Mouse (Mus musculus): ENCODE measurements around the gene Dop1a. TPM values are rescaled to one million over a fixed set of nuclear protein-coding genes. Genes with fewer than 3 reads are reported as not detected.
A peak's percentile ranks its signal among the peaks of the same experiment; 100 is the strongest.

The Dop1a gene
- polyA plus RNA-seq (2015; fragmentation: Nextera tagmentation; extraction: Ambion mirVana) = 34.1 and 45.0 TPM in 2 replicates

GRCm38 (mm10) chr9:86466990-86467870 is at the start of gene Dop1a:
Gene Dop1a, plus strand, starts transcription at chr9:86467154.
- Histone ChIP-seq H3K4me1 (ENCODE audit: control insufficient read depth, insufficient read depth, low read length) (peaks cover 22% of the 10 kb centered on the region), H3K9me3 (replicated peaks; ENCODE audit: control insufficient read depth, low read length, poor library complexity, severe bottlenecking) (no peaks in the 10 kb centered on the region), H3K4me3 (ENCODE audit: low read depth, low read length) (peak within 1 kb of the TSS; percentile 94), H3K27ac (ENCODE audit: low read length) (peak within 1 kb of the TSS; percentile 86), H3K9ac (ENCODE audit: low read depth, low read length) (peak within 1 kb of the TSS; percentile 98), H3K4me2 (ENCODE audit: low read length) (peak within 1 kb of the TSS; percentile 64), H3K27me3 (ENCODE audit: control insufficient read depth, insufficient read depth, low read depth, low read length) (no peaks in the 10 kb centered on the region), H3K36me3 (ENCODE audit: control insufficient read depth, insufficient read depth, low read length) (no peaks in the 10 kb centered on the region)
- 1% methylated on average over 89 of the region's 93 CpGs for WGBS
- ATAC-seq = peak; percentile 94

- H3K9me3 ChIP-seq (replicated peaks; ENCODE audit: control insufficient read depth, low read length, poor library complexity, severe bottlenecking) = no peaks in the 10 kb centered on the region
- no peak overlapping the region for H3K9ac ChIP-seq (ENCODE audit: low read depth, low read length)
- 96% methylated on average over 1 of the region's 1 CpGs for WGBS
- H3K27me3 ChIP-seq (ENCODE audit: control insufficient read depth, insufficient read depth, low read depth, low read length) = no peaks in the 10 kb centered on the region
- ATAC-seq = no peak
- H3K4me3 ChIP-seq (ENCODE audit: low read depth, low read length) = no peak overlapping the region
- no peaks in the 10 kb centered on the region for H3K36me3 ChIP-seq (ENCODE audit: control insufficient read depth, insufficient read depth, low read length)
- no peak overlapping the region for H3K4me2 ChIP-seq (ENCODE audit: low read length)
- H3K4me1 ChIP-seq (ENCODE audit: control insufficient read depth, insufficient read depth, low read length) = no peaks in the 10 kb centered on the region
- no peak overlapping the region for H3K27ac ChIP-seq (ENCODE audit: low read length)
These were observed 49.0 kb upstream of the Dop1a start for GRCm38 (mm10) chr9:86417971-86418370.

GRCm38 (mm10) chr9:86419366-86419765 is 47.6 kb upstream of the Dop1a start:
- ATAC-seq = no peak

GRCm38 (mm10) chr9:86423331-86423730 is 43.6 kb upstream of the Dop1a start:
- no peaks in the 10 kb centered on the region for H3K27me3 ChIP-seq (ENCODE audit: control insufficient read depth, insufficient read depth, low read depth, low read length)
- no peaks in the 10 kb centered on the region for H3K9me3 ChIP-seq (replicated peaks; ENCODE audit: control insufficient read depth, low read length, poor library complexity, severe bottlenecking)
- ATAC-seq = no peak
- H3K4me1 ChIP-seq (ENCODE audit: control insufficient read depth, insufficient read depth, low read length) = no peaks in the 10 kb centered on the region
- H3K27ac ChIP-seq (ENCODE audit: low read length) = no peak overlapping the region
- H3K4me2 ChIP-seq (ENCODE audit: low read length) = no peak overlapping the region
- H3K9ac ChIP-seq (ENCODE audit: low read depth, low read length) = no peak overlapping the region
- 87% methylated on average over 4 of the region's 4 CpGs for WGBS
- no peaks in the 10 kb centered on the region for H3K36me3 ChIP-seq (ENCODE audit: control insufficient read depth, insufficient read depth, low read length)
- H3K4me3 ChIP-seq (ENCODE audit: low read depth, low read length) = no peak overlapping the region

More at GRCm38 (mm10) chr9:86419366-86419765, 47.6 kb upstream of the Dop1a start:
- Histone ChIP-seq H3K9me3 (replicated peaks; ENCODE audit: control insufficient read depth, low read length, poor library complexity, severe bottlenecking) (no peaks in the 10 kb centered on the region), H3K27ac (ENCODE audit: low read length) (no peak overlapping the region), H3K4me3 (ENCODE audit: low read depth, low read length) (no peak overlapping the region), H3K9ac (ENCODE audit: low read depth, low read length) (no peak overlapping the region), H3K4me2 (ENCODE audit: low read length) (no peak overlapping the region), H3K36me3 (ENCODE audit: control insufficient read depth, insufficient read depth, low read length) (no peaks in the 10 kb centered on the region), H3K4me1 (ENCODE audit: control insufficient read depth, insufficient read depth, low read length) (no peaks in the 10 kb centered on the region), H3K27me3 (ENCODE audit: control insufficient read depth, insufficient read depth, low read depth, low read length) (no peaks in the 10 kb centered on the region)
- 93% methylated on average over 6 of the region's 6 CpGs for WGBS

- Histone ChIP-seq H3K27me3 (ENCODE audit: control insufficient read depth, insufficient read depth, low read depth, low read length) (no peaks in the 10 kb centered on the region), H3K4me1 (ENCODE audit: control insufficient read depth, insufficient read depth, low read length) (peaks cover 3% of the 10 kb centered on the region; the same call in 1 of the 2 replicates), H3K9me3 (replicated peaks; ENCODE audit: control insufficient read depth, low read length, poor library complexity, severe bottlenecking) (no peaks in the 10 kb centered on the region), H3K4me2 (ENCODE audit: low read length) (no peak overlapping the region), H3K4me3 (ENCODE audit: low read depth, low read length) (no peak overlapping the region), H3K36me3 (ENCODE audit: control insufficient read depth, insufficient read depth, low read length) (no peaks in the 10 kb centered on the region), H3K27ac (ENCODE audit: low read length) (no peak overlapping the region), H3K9ac (ENCODE audit: low read depth, low read length) (no peak overlapping the region)
- no peak for ATAC-seq
- 88% methylated on average over 3 of the region's 3 CpGs for WGBS
These were observed 31.4 kb upstream of the Dop1a start for GRCm38 (mm10) chr9:86435510-86435909.

- H3K27ac ChIP-seq (ENCODE audit: low read length) = no peak overlapping the region
- ATAC-seq = no peak
- peaks cover 3% of the 10 kb centered on the region; the same call in 1 of the 2 replicates for H3K4me1 ChIP-seq (ENCODE audit: control insufficient read depth, insufficient read depth, low read length)
- no peaks in the 10 kb centered on the region for H3K27me3 ChIP-seq (ENCODE audit: control insufficient read depth, insufficient read depth, low read depth, low read length)
- H3K4me3 ChIP-seq (ENCODE audit: low read depth, low read length) = no peak overlapping the region
- no peaks in the 10 kb centered on the region for H3K9me3 ChIP-seq (replicated peaks; ENCODE audit: control insufficient read depth, low read length, poor library complexity, severe bottlenecking)
- H3K4me2 ChIP-seq (ENCODE audit: low read length) = no peak overlapping the region
- 95% methylated on average over 8 of the region's 8 CpGs for WGBS
- H3K36me3 ChIP-seq (ENCODE audit: control insufficient read depth, insufficient read depth, low read length) = no peaks in the 10 kb centered on the region
- no peak overlapping the region for H3K9ac ChIP-seq (ENCODE audit: low read depth, low read length)
These were observed 30.3 kb upstream of the Dop1a start for GRCm38 (mm10) chr9:86436608-86437007.

- Histone ChIP-seq H3K4me2 (ENCODE audit: low read length) (no peak overlapping the region), H3K4me1 (ENCODE audit: control insufficient read depth, insufficient read depth, low read length) (peaks cover 9% of the 10 kb centered on the region; the same call in 1 of the 2 replicates), H3K36me3 (ENCODE audit: control insufficient read depth, insufficient read depth, low read length) (no peaks in the 10 kb centered on the region), H3K9ac (ENCODE audit: low read depth, low read length) (no peak overlapping the region), H3K9me3 (replicated peaks; ENCODE audit: control insufficient read depth, low read length, poor library complexity, severe bottlenecking) (no peaks in the 10 kb centered on the region), H3K4me3 (ENCODE audit: low read depth, low read length) (no peak overlapping the region), H3K27ac (ENCODE audit: low read length) (no peak overlapping the region), H3K27me3 (ENCODE audit: control insufficient read depth, insufficient read depth, low read depth, low read length) (no peaks in the 10 kb centered on the region)
- WGBS = 29% methylated on average over 11 of the region's 11 CpGs
- no peak for ATAC-seq
These were observed 28.5 kb upstream of the Dop1a start for GRCm38 (mm10) chr9:86438337-86439009.

GRCm38 (mm10) chr9:86442248-86442647 is 24.7 kb upstream of the Dop1a start:
- ATAC-seq = peak; percentile 72
- H3K36me3 ChIP-seq (ENCODE audit: control insufficient read depth, insufficient read depth, low read length) = no peaks in the 10 kb centered on the region
- H3K4me2 ChIP-seq (ENCODE audit: low read length) = no peak overlapping the region
- no peaks in the 10 kb centered on the region; the same call in 1 of the 2 replicates for H3K9me3 ChIP-seq (replicated peaks; ENCODE audit: control insufficient read depth, low read length, poor library complexity, severe bottlenecking)
- no peak overlapping the region for H3K4me3 ChIP-seq (ENCODE audit: low read depth, low read length)
- 66% methylated on average over 4 of the region's 4 CpGs for WGBS
- peak overlapping the region; percentile 35; the same call in 1 of the 2 replicates for H3K27ac ChIP-seq (ENCODE audit: low read length)
- no peak overlapping the region for H3K9ac ChIP-seq (ENCODE audit: low read depth, low read length)
- no peaks in the 10 kb centered on the region for H3K27me3 ChIP-seq (ENCODE audit: control insufficient read depth, insufficient read depth, low read depth, low read length)
- H3K4me1 ChIP-seq (ENCODE audit: control insufficient read depth, insufficient read depth, low read length) = peaks cover 9% of the 10 kb centered on the region; the same call in 1 of the 2 replicates

- H3K36me3 ChIP-seq (ENCODE audit: control insufficient read depth, insufficient read depth, low read length) = no peaks in the 10 kb centered on the region
- WGBS = 86% methylated on average over 7 of the region's 7 CpGs
- H3K9me3 ChIP-seq (replicated peaks; ENCODE audit: control insufficient read depth, low read length, poor library complexity, severe bottlenecking) = no peaks in the 10 kb centered on the region; the same call in 1 of the 2 replicates
These were observed 20.1 kb upstream of the Dop1a start for GRCm38 (mm10) chr9:86446847-86447246.

More at GRCm38 (mm10) chr9:86446847-86447246, 20.1 kb upstream of the Dop1a start:
- Histone ChIP-seq H3K4me2 (ENCODE audit: low read length) (no peak overlapping the region), H3K9ac (ENCODE audit: low read depth, low read length) (no peak overlapping the region), H3K27ac (ENCODE audit: low read length) (no peak overlapping the region), H3K4me3 (ENCODE audit: low read depth, low read length) (no peak overlapping the region), H3K27me3 (ENCODE audit: control insufficient read depth, insufficient read depth, low read depth, low read length) (no peaks in the 10 kb centered on the region), H3K4me1 (ENCODE audit: control insufficient read depth, insufficient read depth, low read length) (peaks cover 8% of the 10 kb centered on the region; the same call in 1 of the 2 replicates)
- no peak for ATAC-seq
